Mouse (Mus musculus): Measurements from ENCODE around the gene Wbp4. TPM values are rescaled to one million over a fixed set of nuclear protein-coding genes. Genes with fewer than 3 reads are reported as not detected.
"Not testable (repeated sequence)": the region's sequence is repeated elsewhere in the genome, so short reads cannot be mapped to it uniquely, and the experiment has no call there.

Gene Wbp4
- total and polyA plus RNA-seq, 3 experiments: 31.3 to 68.5 (median 36.2) TPM

- no peak overlapping the region for H3K4me2 ChIP-seq (ENCODE audit: insufficient read depth, low read depth, poor library complexity, severe bottlenecking)
- TF ChIP-seq MAX (IDR thresholded peaks at IDR 0.05; ENCODE audit: low read length) (no peak), USF1 (IDR thresholded peaks at IDR 0.05; ENCODE audit: low read depth, low read length) (no peak), TBP (conservative IDR thresholded peaks at IDR 0.05; ENCODE audit: low read depth, low read length) (no peak), JUND (conservative IDR thresholded peaks at IDR 0.05; ENCODE audit: low read depth, low read length) (no peak), TCF12 (IDR thresholded peaks at IDR 0.05; ENCODE audit: low read depth, low read length) (no peak), HCFC1 (IDR thresholded peaks at IDR 0.05; ENCODE audit: low read depth, low read length) (no peak), BHLHE40 (IDR thresholded peaks at IDR 0.05; ENCODE audit: low read depth, low read length) (no peak), MAZ (IDR thresholded peaks at IDR 0.05; ENCODE audit: low read depth, low read length) (no peak), USF2 (conservative IDR thresholded peaks at IDR 0.05; ENCODE audit: low read depth, low read length) (no peak), SIN3A (IDR thresholded peaks at IDR 0.05; ENCODE audit: low read length) (no peak), ZNF384 (IDR thresholded peaks at IDR 0.05; ENCODE audit: low read depth, low read length) (no peak), MXI1 (IDR thresholded peaks at IDR 0.05; ENCODE audit: low read depth, low read length) (no peak)
- no peak overlapping the region for H3K4me3 ChIP-seq (replicated peaks in 1 of 3; ENCODE audit: low read depth in 2 of 3, low read length in 2 of 3, poor library complexity in 1 of 3)
- H3K79me2 ChIP-seq (replicated peaks; ENCODE audit: control insufficient read depth, extremely low read depth, insufficient read depth, poor library complexity, severe bottlenecking): no peaks in the 10 kb centered on the region
- H3K27me3 ChIP-seq (replicated peaks): no peaks in the 10 kb centered on the region
- H3K9ac ChIP-seq (ENCODE audit: insufficient read depth, low read depth): no peak overlapping the region
- dilution Hi-C loops (cut with MboI; ENCODE audit: extremely low pct_ligation_motif_present, extremely low pct_unique_long_range_greater_than_20kb, low sequenced_read_pairs) (no loop called here), in situ Hi-C loops (cut with MboI; ENCODE audit: low pct_ligation_motif_present, low pct_unique_long_range_greater_than_20kb, low sequenced_read_pairs) (no loop called here)
- H3K4me1 ChIP-seq (ENCODE audit: control insufficient read depth in 1 of 2, insufficient read depth in 2 of 2): peaks cover 0 to 6% of the 10 kb centered on the region in 2 experiments; a peak in 2 of 4 replicates
- no peak for DNase-seq (ENCODE audit: extremely low read depth)
- no peak overlapping the region for H3K27ac ChIP-seq (ENCODE audit: insufficient read depth, low read depth)
- H3K36me3 ChIP-seq (replicated peaks in 1 of 2; ENCODE audit: control insufficient read depth in 1 of 2, insufficient read depth in 1 of 2, low read length in 1 of 2): no peaks in the 10 kb centered on the region
- peaks cover 4% of the 10 kb centered on the region for H3K9me3 ChIP-seq (replicated peaks; ENCODE audit: low read length)
Observed at GRCm38 (mm10) chr14:79440655-79441054, 40.7 kb downstream of the Wbp4 start.

DNA sequence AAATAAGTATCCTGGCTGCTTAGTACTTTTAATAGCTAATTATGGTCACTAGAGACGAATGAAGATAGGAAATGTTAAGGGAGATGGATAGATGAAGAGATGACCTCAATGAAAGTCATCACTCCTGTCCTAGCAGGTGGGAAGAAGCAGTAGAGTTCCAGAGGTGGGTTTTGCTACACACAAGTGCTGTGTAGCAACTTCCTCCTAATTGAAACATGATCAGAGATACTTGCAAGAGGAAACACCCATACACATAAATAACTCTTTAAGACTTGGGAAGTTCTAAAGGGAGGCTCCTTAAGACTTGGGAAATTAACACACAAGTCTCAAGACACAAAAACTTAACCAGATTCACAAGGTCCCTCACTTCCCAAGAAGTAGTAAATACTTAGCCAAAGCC is 47.3 kb downstream of the Wbp4 start:
- no peak for TF ChIP-seq RAD21 (IDR thresholded peaks at IDR 0.05; ENCODE audit: low read depth, low read length)
- TF ChIP-seq SMC3 (IDR thresholded peaks at IDR 0.05; ENCODE audit: low read depth, low read length): no peak
- TF ChIP-seq USF2 (conservative IDR thresholded peaks at IDR 0.05; ENCODE audit: low read depth, low read length): no peak
- TF ChIP-seq MAZ (IDR thresholded peaks at IDR 0.05; ENCODE audit: low read depth, low read length): no peak
- H3K4me1 ChIP-seq (ENCODE audit: control insufficient read depth in 1 of 2, insufficient read depth in 2 of 2): peaks cover 0 to 14% of the 10 kb centered on the region in 2 experiments; a peak in 2 of 4 replicates
- no peaks in the 10 kb centered on the region for H3K79me2 ChIP-seq (replicated peaks; ENCODE audit: control insufficient read depth, extremely low read depth, insufficient read depth, poor library complexity, severe bottlenecking)
- DNase-seq (ENCODE audit: extremely low read depth): no peak
- no peak overlapping the region for H3K9ac ChIP-seq (ENCODE audit: insufficient read depth, low read depth)
- H3K4me3 ChIP-seq (replicated peaks in 1 of 3; ENCODE audit: low read depth in 2 of 3, low read length in 2 of 3, poor library complexity in 1 of 3): no peak overlapping the region
- H3K27me3 ChIP-seq (replicated peaks): no peaks in the 10 kb centered on the region
- dilution Hi-C loops (cut with MboI; ENCODE audit: extremely low pct_ligation_motif_present, extremely low pct_unique_long_range_greater_than_20kb, low sequenced_read_pairs) (no loop called here), in situ Hi-C loops (cut with MboI; ENCODE audit: low pct_ligation_motif_present, low pct_unique_long_range_greater_than_20kb, low sequenced_read_pairs) (no loop called here)
- no peaks in the 10 kb centered on the region for H3K9me3 ChIP-seq (replicated peaks; ENCODE audit: low read length)
- no peak overlapping the region for H3K27ac ChIP-seq (ENCODE audit: insufficient read depth, low read depth)
- H3K36me3 ChIP-seq (replicated peaks in 1 of 2; ENCODE audit: control insufficient read depth in 1 of 2, insufficient read depth in 1 of 2, low read length in 1 of 2): no peaks in the 10 kb centered on the region
- no peak overlapping the region for H3K4me2 ChIP-seq (ENCODE audit: insufficient read depth, low read depth, poor library complexity, severe bottlenecking)

- Histone ChIP-seq H3K36me3 (replicated peaks in 1 of 2; ENCODE audit: control insufficient read depth in 1 of 2, insufficient read depth in 1 of 2, low read length in 1 of 2) (peaks cover 3 to 25% of the 10 kb centered on the region in 2 experiments), H3K4me1 (ENCODE audit: control insufficient read depth in 1 of 2, insufficient read depth in 2 of 2) (peaks cover 4 to 28% of the 10 kb centered on the region in 2 experiments; a peak in 3 of 4 replicates), H3K27ac (ENCODE audit: insufficient read depth, low read depth) (peak overlapping the region; percentile 43; the same call in 1 of the 2 replicates), H3K4me3 (replicated peaks in 1 of 3; ENCODE audit: low read depth in 2 of 3, low read length in 2 of 3, poor library complexity in 1 of 3) (peak overlapping the region in 2 of 3 experiments; percentile 13 to 47)
- dilution Hi-C loops (cut with MboI; ENCODE audit: extremely low pct_ligation_motif_present, extremely low pct_unique_long_range_greater_than_20kb, low sequenced_read_pairs); H3K79me2 ChIP-seq (replicated peaks; ENCODE audit: control insufficient read depth, extremely low read depth, insufficient read depth, poor library complexity, severe bottlenecking); H3K9me3 ChIP-seq (replicated peaks; ENCODE audit: low read length); H3K9ac ChIP-seq (ENCODE audit: insufficient read depth, low read depth); in situ Hi-C loops (cut with MboI; ENCODE audit: low pct_ligation_motif_present, low pct_unique_long_range_greater_than_20kb, low sequenced_read_pairs); H3K27me3 ChIP-seq (replicated peaks); DNase-seq (ENCODE audit: extremely low read depth); H3K4me2 ChIP-seq (ENCODE audit: insufficient read depth, low read depth, poor library complexity, severe bottlenecking): not testable (repeated sequence)
Observed at GRCm38 (mm10) chr14:79426730-79427365, 54.5 kb downstream of the Wbp4 start.

Data from CH12.LX (cell line).